Mouse (Mus musculus): ENCODE measurements around the gene Rab15. TPM values are rescaled to one million over a fixed set of nuclear protein-coding genes. Genes with fewer than 3 reads are reported as not detected.

Gene Rab15
- polyA plus RNA-seq, 1 experiment from 2014 or later: 11.8 TPM

DNA sequence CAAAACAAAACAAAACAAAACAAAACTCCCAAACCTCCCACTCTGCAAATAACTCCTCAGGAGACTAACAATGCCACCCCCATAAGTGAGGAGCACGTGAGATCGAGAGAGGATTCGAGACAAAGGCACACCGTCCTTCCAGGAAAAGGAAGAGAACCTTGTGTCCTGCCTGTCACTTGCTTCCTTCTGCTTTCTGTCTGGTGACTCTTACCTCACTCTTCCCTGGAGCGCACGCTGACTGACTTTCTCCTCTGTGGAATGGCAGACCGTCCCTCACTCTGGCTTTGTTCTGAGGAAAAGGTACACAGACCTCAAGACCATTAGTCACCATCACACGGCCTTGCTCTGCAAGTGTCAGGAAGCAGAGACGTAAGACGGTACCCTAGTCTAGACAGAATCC lies 9.2 kb downstream of the Rab15 start:
- WGBS: 87% methylated on average over 10 of the region's 10 CpGs
- Histone ChIP-seq H3K27me3 (replicated peaks; ENCODE audit: control insufficient read depth, insufficient read depth, low read length) (no peaks in the 10 kb centered on the region), H3K9me3 (replicated peaks; ENCODE audit: control insufficient read depth, low read length) (no peaks in the 10 kb centered on the region), H3K27ac (ENCODE audit: low read depth, low read length) (no peak overlapping the region), H3K4me3 (ENCODE audit: low read depth, low read length) (no peak overlapping the region), H3K4me1 (ENCODE audit: control insufficient read depth, insufficient read depth, low read length) (no peaks in the 10 kb centered on the region), H3K4me2 (ENCODE audit: low read length) (no peak overlapping the region), H3K9ac (ENCODE audit: low read length) (no peak overlapping the region), H3K36me3 (ENCODE audit: control insufficient read depth, insufficient read depth, low read length) (no peaks in the 10 kb centered on the region)
- ATAC-seq: no peak
- no peak for DNase-seq (ENCODE audit: low spot score)

DNA sequence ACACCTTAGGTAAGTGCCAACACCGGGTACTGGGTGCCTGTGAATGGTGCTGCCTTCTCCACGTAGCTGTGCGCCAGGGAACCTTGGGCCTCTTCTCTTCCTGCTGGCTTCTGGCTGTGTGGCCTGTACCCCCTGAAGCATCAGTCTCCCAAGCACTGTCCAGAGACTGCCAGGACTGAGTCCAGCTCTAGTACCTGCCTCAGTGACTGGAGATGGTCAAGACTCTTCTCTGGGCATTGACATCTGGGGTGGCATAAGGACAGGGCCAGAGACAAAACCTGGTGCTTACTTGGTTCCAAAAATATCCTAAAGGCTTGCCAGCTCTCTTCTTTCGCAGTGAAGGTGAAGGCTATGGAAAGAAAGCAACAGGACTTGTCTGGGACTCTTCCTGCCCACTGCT lies 11.7 kb downstream of the Rab15 start:
- Histone ChIP-seq H3K27ac (ENCODE audit: low read depth, low read length) (no peak overlapping the region), H3K9me3 (replicated peaks; ENCODE audit: control insufficient read depth, low read length) (no peaks in the 10 kb centered on the region), H3K9ac (ENCODE audit: low read length) (no peak overlapping the region), H3K36me3 (ENCODE audit: control insufficient read depth, insufficient read depth, low read length) (no peaks in the 10 kb centered on the region), H3K27me3 (replicated peaks; ENCODE audit: control insufficient read depth, insufficient read depth, low read length) (no peaks in the 10 kb centered on the region), H3K4me2 (ENCODE audit: low read length) (no peak overlapping the region), H3K4me3 (ENCODE audit: low read depth, low read length) (no peak overlapping the region), H3K4me1 (ENCODE audit: control insufficient read depth, insufficient read depth, low read length) (no peaks in the 10 kb centered on the region)
- WGBS: 86% methylated on average over 4 of the region's 4 CpGs
- DNase-seq (ENCODE audit: low spot score) (no peak), ATAC-seq (no peak)

- no peak overlapping the region for H3K27ac ChIP-seq (ENCODE audit: low read depth, low read length)
- H3K9me3 ChIP-seq (replicated peaks; ENCODE audit: control insufficient read depth, low read length): no peaks in the 10 kb centered on the region
- no peaks in the 10 kb centered on the region for H3K36me3 ChIP-seq (ENCODE audit: control insufficient read depth, insufficient read depth, low read length)
- WGBS: 92% methylated on average over 5 of the region's 5 CpGs
- no peak overlapping the region for H3K4me3 ChIP-seq (ENCODE audit: low read depth, low read length)
- H3K4me2 ChIP-seq (ENCODE audit: low read length): no peak overlapping the region
- H3K4me1 ChIP-seq (ENCODE audit: control insufficient read depth, insufficient read depth, low read length): no peaks in the 10 kb centered on the region
- no peaks in the 10 kb centered on the region for H3K27me3 ChIP-seq (replicated peaks; ENCODE audit: control insufficient read depth, insufficient read depth, low read length)
- DNase-seq (ENCODE audit: low spot score) (no peak), ATAC-seq (no peak)
- no peak overlapping the region for H3K9ac ChIP-seq (ENCODE audit: low read length)
Observed at GRCm38 (mm10) chr12:76810491-76810890, 12.2 kb downstream of the Rab15 start.

DNA sequence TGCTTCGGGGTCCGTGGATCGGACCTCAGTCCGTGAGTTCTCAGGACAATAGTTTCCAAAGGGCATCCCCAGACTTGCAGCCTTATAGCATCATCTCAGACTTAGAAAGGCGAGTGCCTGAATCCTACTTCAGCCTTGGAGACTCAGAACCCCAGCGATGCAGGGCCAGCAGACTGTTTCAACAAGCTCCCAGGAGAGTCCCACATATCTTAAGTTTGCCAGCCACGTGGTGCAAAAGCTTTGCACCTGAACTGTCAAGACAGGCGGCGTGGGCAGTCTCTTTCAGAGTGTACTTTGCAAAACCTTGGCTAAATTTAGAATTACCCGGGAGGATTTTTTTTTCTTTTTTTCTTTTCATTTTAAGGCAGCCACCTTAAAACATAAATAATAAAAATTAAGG lies 14.9 kb downstream of the Rab15 start:
- H3K36me3 ChIP-seq (ENCODE audit: control insufficient read depth, insufficient read depth, low read length): no peaks in the 10 kb centered on the region
- no peak for DNase-seq (ENCODE audit: low spot score)
- no peak for ATAC-seq
- H3K9me3 ChIP-seq (replicated peaks; ENCODE audit: control insufficient read depth, low read length): no peaks in the 10 kb centered on the region
- WGBS: 84% methylated on average over 10 of the region's 10 CpGs
- no peaks in the 10 kb centered on the region for H3K4me1 ChIP-seq (ENCODE audit: control insufficient read depth, insufficient read depth, low read length)
- no peak overlapping the region for H3K4me3 ChIP-seq (ENCODE audit: low read depth, low read length)
- H3K4me2 ChIP-seq (ENCODE audit: low read length): no peak overlapping the region
- no peak overlapping the region for H3K9ac ChIP-seq (ENCODE audit: low read length)
- H3K27me3 ChIP-seq (replicated peaks; ENCODE audit: control insufficient read depth, insufficient read depth, low read length): no peaks in the 10 kb centered on the region
- H3K27ac ChIP-seq (ENCODE audit: low read depth, low read length): no peak overlapping the region

GRCm38 (mm10) chr12:76805056-76805811 lies 17.5 kb downstream of the Rab15 start:
- no peak overlapping the region for H3K9ac ChIP-seq (ENCODE audit: low read length)
- DNase-seq (ENCODE audit: low spot score) (no peak), ATAC-seq (no peak)
- H3K36me3 ChIP-seq (ENCODE audit: control insufficient read depth, insufficient read depth, low read length): no peaks in the 10 kb centered on the region
- H3K4me1 ChIP-seq (ENCODE audit: control insufficient read depth, insufficient read depth, low read length): no peaks in the 10 kb centered on the region
- H3K27ac ChIP-seq (ENCODE audit: low read depth, low read length): no peak overlapping the region
- no peak overlapping the region for H3K4me3 ChIP-seq (ENCODE audit: low read depth, low read length)
- 90% methylated on average over 10 of the region's 10 CpGs for WGBS
- H3K9me3 ChIP-seq (replicated peaks; ENCODE audit: control insufficient read depth, low read length): no peaks in the 10 kb centered on the region
- H3K27me3 ChIP-seq (replicated peaks; ENCODE audit: control insufficient read depth, insufficient read depth, low read length): no peaks in the 10 kb centered on the region
- no peak overlapping the region for H3K4me2 ChIP-seq (ENCODE audit: low read length)

DNA sequence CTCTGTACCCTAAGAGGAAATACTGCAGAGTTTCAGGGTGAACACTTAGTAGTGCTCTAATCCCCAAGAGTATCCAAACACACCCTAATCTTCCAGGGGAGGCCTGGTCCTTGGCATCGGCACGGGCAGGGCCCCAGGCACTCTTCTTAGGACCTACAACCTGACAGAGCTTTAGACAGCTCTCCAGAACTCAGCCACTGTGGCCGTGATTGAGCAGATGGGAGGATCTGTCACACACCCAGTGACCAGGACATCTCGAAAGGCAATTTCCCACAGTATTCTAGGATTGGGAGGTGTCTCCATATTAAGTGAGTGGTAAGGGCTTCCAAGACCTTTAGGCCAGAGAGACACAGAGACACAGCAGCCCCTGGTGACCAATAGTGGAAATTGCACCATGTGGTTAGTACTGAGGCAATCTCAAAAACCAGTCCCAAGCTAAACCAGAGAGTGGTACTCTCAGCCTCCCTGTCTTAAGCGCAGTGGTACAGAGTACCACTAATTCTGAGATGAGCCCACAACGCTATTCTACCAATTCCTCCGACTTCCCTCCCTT lies 18.9 kb downstream of the Rab15 start:
- Histone ChIP-seq H3K36me3 (ENCODE audit: control insufficient read depth, insufficient read depth, low read length) (no peaks in the 10 kb centered on the region), H3K4me3 (ENCODE audit: low read depth, low read length) (no peak overlapping the region), H3K9me3 (replicated peaks; ENCODE audit: control insufficient read depth, low read length) (no peaks in the 10 kb centered on the region), H3K27ac (ENCODE audit: low read depth, low read length) (no peak overlapping the region), H3K9ac (ENCODE audit: low read length) (no peak overlapping the region), H3K27me3 (replicated peaks; ENCODE audit: control insufficient read depth, insufficient read depth, low read length) (no peaks in the 10 kb centered on the region), H3K4me2 (ENCODE audit: low read length) (no peak overlapping the region), H3K4me1 (ENCODE audit: control insufficient read depth, insufficient read depth, low read length) (no peaks in the 10 kb centered on the region)
- DNase-seq (ENCODE audit: low spot score): peak; percentile 64
- 56% methylated on average over 7 of the region's 7 CpGs for WGBS
- 0 out of 2 replicates have a peak, but pooled peaks have one; percentile 10 for ATAC-seq

- no peaks in the 10 kb centered on the region for H3K36me3 ChIP-seq (ENCODE audit: control insufficient read depth, insufficient read depth, low read length)
- H3K27me3 ChIP-seq (replicated peaks; ENCODE audit: control insufficient read depth, insufficient read depth, low read length): no peaks in the 10 kb centered on the region
- no peak overlapping the region for H3K4me3 ChIP-seq (ENCODE audit: low read depth, low read length)
- no peak overlapping the region for H3K9ac ChIP-seq (ENCODE audit: low read length)
- no peak overlapping the region for H3K27ac ChIP-seq (ENCODE audit: low read depth, low read length)
- 91% methylated on average over 10 of the region's 10 CpGs for WGBS
- no peak overlapping the region for H3K4me2 ChIP-seq (ENCODE audit: low read length)
- no peaks in the 10 kb centered on the region for H3K4me1 ChIP-seq (ENCODE audit: control insufficient read depth, insufficient read depth, low read length)
- ATAC-seq (no peak), DNase-seq (ENCODE audit: low spot score) (no peak)
- no peaks in the 10 kb centered on the region for H3K9me3 ChIP-seq (replicated peaks; ENCODE audit: control insufficient read depth, low read length)
Observed at GRCm38 (mm10) chr12:76803028-76803427, 19.7 kb downstream of the Rab15 start.

DNA sequence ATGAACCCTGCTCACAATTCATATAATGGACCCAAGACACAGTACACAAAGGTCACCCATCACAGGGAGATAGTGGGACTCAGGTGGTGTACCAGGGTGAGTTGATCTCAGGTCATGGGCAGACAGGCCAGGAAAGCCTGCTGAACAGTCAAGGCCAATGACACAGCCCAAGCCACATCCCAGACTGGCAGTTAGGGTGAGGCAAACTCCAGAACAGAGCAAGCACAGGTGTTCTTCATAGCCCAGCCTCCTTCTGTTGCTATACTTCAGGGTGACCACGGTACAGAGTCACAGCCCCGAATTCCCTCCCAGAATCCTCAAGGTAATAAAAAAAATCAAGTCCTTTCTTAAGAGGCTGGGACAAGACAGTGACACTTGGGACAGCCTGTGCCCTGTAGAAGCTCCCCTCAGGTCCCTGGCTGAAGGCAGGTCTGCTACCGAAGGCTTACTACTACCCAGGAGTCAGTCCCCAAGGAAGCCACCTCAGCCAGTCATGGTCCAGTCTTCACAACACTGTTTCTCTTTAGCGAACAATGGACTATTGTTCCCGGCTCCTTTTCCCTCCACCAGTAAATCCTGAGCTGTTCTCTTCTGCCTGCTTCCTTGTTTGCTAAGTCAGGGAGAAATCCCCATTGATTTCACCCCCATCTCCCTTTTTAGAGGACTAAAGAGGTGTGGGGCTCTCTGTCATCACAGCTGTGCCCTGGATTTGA lies 24.5 kb downstream of the Rab15 start:
- Histone ChIP-seq H3K9me3 (replicated peaks; ENCODE audit: control insufficient read depth, low read length) (no peaks in the 10 kb centered on the region), H3K9ac (ENCODE audit: low read length) (no peak overlapping the region), H3K4me1 (ENCODE audit: control insufficient read depth, insufficient read depth, low read length) (no peaks in the 10 kb centered on the region), H3K4me3 (ENCODE audit: low read depth, low read length) (no peak overlapping the region), H3K36me3 (ENCODE audit: control insufficient read depth, insufficient read depth, low read length) (no peaks in the 10 kb centered on the region), H3K4me2 (ENCODE audit: low read length) (no peak overlapping the region), H3K27me3 (replicated peaks; ENCODE audit: control insufficient read depth, insufficient read depth, low read length) (no peaks in the 10 kb centered on the region), H3K27ac (ENCODE audit: low read depth, low read length) (no peak overlapping the region)
- WGBS: 50% methylated on average over 5 of the region's 5 CpGs
- no peak for ATAC-seq
- no peak for DNase-seq (ENCODE audit: low spot score)

Data from forebrain, embryonic 14.5 days (tissue).